Mouse (Mus musculus): ENCODE data around the gene Ppp1r27. TPM values are rescaled to one million over a fixed set of nuclear protein-coding genes. Genes with fewer than 3 reads are reported as not detected.
"Not testable (repeated sequence)": the region's sequence is repeated elsewhere in the genome, so short reads cannot be mapped to it uniquely, and the experiment has no call there.

The Ppp1r27 gene
- polyA plus RNA-seq, 1 experiment: 4.1 TPM

- Histone ChIP-seq H3K4me1 (ENCODE audit: control insufficient read depth, insufficient read depth, insufficient read length, low read length) (peaks cover 3% of the 10 kb centered on the region; the same call in 1 of the 2 replicates), H3K4me3 (ENCODE audit: insufficient read depth, low read depth, low read length) (no peak overlapping the region), H3K27ac (replicated peaks; ENCODE audit: low read depth, low read length) (peak overlapping the region; percentile 35; the same call in 1 of the 2 replicates)
Observed at GRCm38 (mm10) chr11:120519738-120520137, 31.2 kb downstream of the Ppp1r27 start.

- H3K4me1 ChIP-seq (ENCODE audit: control insufficient read depth, insufficient read depth, insufficient read length, low read length): peaks cover 3% of the 10 kb centered on the region; the same call in 1 of the 2 replicates
- H3K4me3 ChIP-seq (ENCODE audit: insufficient read depth, low read depth, low read length): no peak overlapping the region
- peak overlapping the region; percentile 8; the same call in 1 of the 2 replicates for H3K27ac ChIP-seq (replicated peaks; ENCODE audit: low read depth, low read length)
Observed at GRCm38 (mm10) chr11:120518558-120518957, 32.4 kb downstream of the Ppp1r27 start.

GRCm38 (mm10) chr11:120518027-120518426 lies 32.9 kb downstream of the Ppp1r27 start:
- no peak overlapping the region for H3K4me3 ChIP-seq (ENCODE audit: insufficient read depth, low read depth, low read length)
- H3K27ac ChIP-seq (replicated peaks; ENCODE audit: low read depth, low read length): peak overlapping the region; percentile 53
- H3K4me1 ChIP-seq (ENCODE audit: control insufficient read depth, insufficient read depth, insufficient read length, low read length): peaks cover 3% of the 10 kb centered on the region; the same call in 1 of the 2 replicates

GRCm38 (mm10) chr11:120517147-120517546 lies 33.8 kb downstream of the Ppp1r27 start:
- H3K4me3 ChIP-seq (ENCODE audit: insufficient read depth, low read depth, low read length): no peak overlapping the region
- H3K4me1 ChIP-seq (ENCODE audit: control insufficient read depth, insufficient read depth, insufficient read length, low read length): peaks cover 3% of the 10 kb centered on the region; the same call in 1 of the 2 replicates
- H3K27ac ChIP-seq (replicated peaks; ENCODE audit: low read depth, low read length): no peak overlapping the region

GRCm38 (mm10) chr11:120515611-120516010 lies 35.3 kb downstream of the Ppp1r27 start:
- Histone ChIP-seq H3K4me3 (ENCODE audit: insufficient read depth, low read depth, low read length) (no peak overlapping the region), H3K4me1 (ENCODE audit: control insufficient read depth, insufficient read depth, insufficient read length, low read length) (peaks cover 3% of the 10 kb centered on the region; the same call in 1 of the 2 replicates), H3K27ac (replicated peaks; ENCODE audit: low read depth, low read length) (no peak overlapping the region)

- not testable (repeated sequence) for H3K27ac ChIP-seq (replicated peaks; ENCODE audit: low read depth, low read length); H3K4me3 ChIP-seq (ENCODE audit: insufficient read depth, low read depth, low read length); H3K4me1 ChIP-seq (ENCODE audit: control insufficient read depth, insufficient read depth, insufficient read length, low read length)
Observed at GRCm38 (mm10) chr11:120514262-120514661, 36.7 kb downstream of the Ppp1r27 start.

GRCm38 (mm10) chr11:120512790-120513453 lies 38.0 kb downstream of the Ppp1r27 start:
- Histone ChIP-seq H3K4me3 (ENCODE audit: insufficient read depth, low read depth, low read length) (no peak overlapping the region), H3K4me1 (ENCODE audit: control insufficient read depth, insufficient read depth, insufficient read length, low read length) (peaks cover 2% of the 10 kb centered on the region; the same call in 1 of the 2 replicates), H3K27ac (replicated peaks; ENCODE audit: low read depth, low read length) (no peak overlapping the region)

- peak overlapping the region; percentile 36 for H3K4me3 ChIP-seq (ENCODE audit: insufficient read depth, low read depth, low read length)
- peaks cover 2% of the 10 kb centered on the region; the same call in 1 of the 2 replicates for H3K4me1 ChIP-seq (ENCODE audit: control insufficient read depth, insufficient read depth, insufficient read length, low read length)
- H3K27ac ChIP-seq (replicated peaks; ENCODE audit: low read depth, low read length): peak overlapping the region; percentile 41; the same call in 1 of the 2 replicates
Observed at GRCm38 (mm10) chr11:120510375-120511030, 40.4 kb downstream of the Ppp1r27 start.

- Histone ChIP-seq H3K27ac (replicated peaks; ENCODE audit: low read depth, low read length) (peak overlapping the region; percentile 41; the same call in 1 of the 2 replicates), H3K4me3 (ENCODE audit: insufficient read depth, low read depth, low read length) (peak overlapping the region; percentile 36; the same call in 1 of the 2 replicates), H3K4me1 (ENCODE audit: control insufficient read depth, insufficient read depth, insufficient read length, low read length) (peaks cover 2% of the 10 kb centered on the region; the same call in 1 of the 2 replicates)
Observed at GRCm38 (mm10) chr11:120509940-120510339, 41.0 kb downstream of the Ppp1r27 start.

- no peak overlapping the region for H3K4me3 ChIP-seq (ENCODE audit: insufficient read depth, low read depth, low read length)
- peaks cover 2% of the 10 kb centered on the region; the same call in 1 of the 2 replicates for H3K4me1 ChIP-seq (ENCODE audit: control insufficient read depth, insufficient read depth, insufficient read length, low read length)
- no peak overlapping the region for H3K27ac ChIP-seq (replicated peaks; ENCODE audit: low read depth, low read length)
Observed at GRCm38 (mm10) chr11:120508290-120508870, 42.6 kb downstream of the Ppp1r27 start.

- Histone ChIP-seq H3K4me1 (ENCODE audit: control insufficient read depth, insufficient read depth, insufficient read length, low read length) (peaks cover 2% of the 10 kb centered on the region; the same call in 1 of the 2 replicates), H3K4me3 (ENCODE audit: insufficient read depth, low read depth, low read length) (no peak overlapping the region), H3K27ac (replicated peaks; ENCODE audit: low read depth, low read length) (no peak overlapping the region)
Observed at GRCm38 (mm10) chr11:120507611-120508289, 43.2 kb downstream of the Ppp1r27 start.

GRCm38 (mm10) chr11:120506899-120507298 lies 44.0 kb downstream of the Ppp1r27 start:
- H3K4me3 ChIP-seq (ENCODE audit: insufficient read depth, low read depth, low read length): no peak overlapping the region
- H3K4me1 ChIP-seq (ENCODE audit: control insufficient read depth, insufficient read depth, insufficient read length, low read length): peaks cover 2% of the 10 kb centered on the region; the same call in 1 of the 2 replicates
- no peak overlapping the region for H3K27ac ChIP-seq (replicated peaks; ENCODE audit: low read depth, low read length)

GRCm38 (mm10) chr11:120505661-120506060 lies 45.3 kb downstream of the Ppp1r27 start:
- Histone ChIP-seq H3K4me3 (ENCODE audit: insufficient read depth, low read depth, low read length) (no peak overlapping the region), H3K27ac (replicated peaks; ENCODE audit: low read depth, low read length) (no peak overlapping the region), H3K4me1 (ENCODE audit: control insufficient read depth, insufficient read depth, insufficient read length, low read length) (peaks cover 2% of the 10 kb centered on the region; the same call in 1 of the 2 replicates)

- Histone ChIP-seq H3K4me1 (ENCODE audit: control insufficient read depth, insufficient read depth, insufficient read length, low read length) (no peaks in the 10 kb centered on the region; the same call in 1 of the 2 replicates), H3K4me3 (ENCODE audit: insufficient read depth, low read depth, low read length) (no peak overlapping the region), H3K27ac (replicated peaks; ENCODE audit: low read depth, low read length) (no peak overlapping the region)
Observed at GRCm38 (mm10) chr11:120501701-120502100, 49.2 kb downstream of the Ppp1r27 start.

- H3K27ac ChIP-seq (replicated peaks; ENCODE audit: low read depth, low read length): no peak overlapping the region
- H3K4me3 ChIP-seq (ENCODE audit: insufficient read depth, low read depth, low read length): no peak overlapping the region
- no peaks in the 10 kb centered on the region; the same call in 1 of the 2 replicates for H3K4me1 ChIP-seq (ENCODE audit: control insufficient read depth, insufficient read depth, insufficient read length, low read length)
Observed at GRCm38 (mm10) chr11:120501018-120501417, 49.9 kb downstream of the Ppp1r27 start.
